Mouse (Mus musculus) forebrain, embryonic 12.5 days (tissue): ENCODE data around the gene Cux1. TPM values are rescaled to one million over a fixed set of nuclear protein-coding genes. Genes with fewer than 3 reads are reported as not detected.

ENCODE experiments used
- ATAC-seq: fragments of 200-750 bp; cut with Nextera tagmentation; 2 replicates; pipeline ENCODE4 v1.8.0; 2017; ENCODE audit warnings: moderate TSS enrichment; ENCODE audit not compliant: low FRiP score
- H3K27ac ChIP-seq: fragments of 300-500 bp; sonication (generic); 2 replicates; pipeline ENCODE4 v1.5.1; 2016; ENCODE audit warnings: mild to moderate bottlenecking
- H3K27me3 ChIP-seq: fragments of 300-500 bp; sonication (generic); 2 replicates; pipeline ENCODE4 v1.6.1; 2016; ENCODE audit warnings: mild to moderate bottlenecking
- H3K36me3 ChIP-seq: fragments of 300-500 bp; sonication (generic); replicated peaks from 2 replicates; pipeline ENCODE4 v1.6.1; 2016; ENCODE audit warnings: mild to moderate bottlenecking
- H3K4me1 ChIP-seq: fragments of 300-500 bp; sonication (generic); 2 replicates; pipeline ENCODE4 v1.6.1; 2016
- H3K4me2 ChIP-seq: fragments of 300-500 bp; sonication (generic); 2 replicates; pipeline ENCODE4 v1.6.1; 2016; ENCODE audit warnings: mild to moderate bottlenecking, moderate library complexity
- H3K4me3 ChIP-seq: fragments of 300-500 bp; sonication (generic); replicated peaks from 2 replicates; pipeline ENCODE4 v1.5.1; 2016; ENCODE audit warnings: mild to moderate bottlenecking
- H3K9ac ChIP-seq: fragments of 300-500 bp; sonication (generic); 2 replicates; pipeline ENCODE4 v1.6.1; 2016; ENCODE audit warnings: mild to moderate bottlenecking
- H3K9me3 ChIP-seq: fragments of 300-500 bp; sonication (generic); 2 replicates; pipeline ENCODE4 v1.6.1; 2016
- WGBS: fragments of 180-500 bp; shearing (Covaris S2); methylation state at CpG from one replicate; pipeline ENCODE4 v1.1.7; 2016; 5-methylcytosine and 5-hydroxymethylcytosine counted together
- polyA plus RNA-seq: library from polyadenylated mRNA; unstranded; fragments of >200 nt; fragmentation: Nextera tagmentation; extraction: Ambion mirVana; gene quantifications from 2 replicates; pipeline ENCODE4 v1.2.1, GENCODE M21; 2016

The Cux1 gene
- polyA plus RNA-seq, 1 experiment from 2014 or later = 157 TPM

GRCm38 (mm10) chr5:136332786-136333462, 234.4 kb downstream of the Cux1 start:
- peak overlapping the region; percentile 36; the same call in 1 of the 2 replicates for H3K27ac ChIP-seq
- no peak for ATAC-seq
- H3K4me1 ChIP-seq = no peaks in the 10 kb centered on the region
- no peak overlapping the region for H3K4me2 ChIP-seq
- H3K9me3 ChIP-seq = no peaks in the 10 kb centered on the region
- H3K27me3 ChIP-seq = no peaks in the 10 kb centered on the region
- H3K4me3 ChIP-seq = no peak overlapping the region
- H3K36me3 ChIP-seq = peaks cover 75% of the 10 kb centered on the region
- H3K9ac ChIP-seq = no peak overlapping the region
- WGBS = 79% methylated on average over 11 of the region's 11 CpGs

GRCm38 (mm10) chr5:136327736-136328135, 239.6 kb downstream of the Cux1 start:
- no peaks in the 10 kb centered on the region for H3K4me1 ChIP-seq
- WGBS = 90% methylated on average over 2 of the region's 2 CpGs

GRCm38 (mm10) chr5:136326626-136327025, 240.7 kb downstream of the Cux1 start:
- ATAC-seq = no peak
- Histone ChIP-seq H3K4me1 (no peaks in the 10 kb centered on the region), H3K4me3 (no peak overlapping the region), H3K9ac (no peak overlapping the region), H3K36me3 (peaks cover 82% of the 10 kb centered on the region), H3K27me3 (no peaks in the 10 kb centered on the region), H3K9me3 (no peaks in the 10 kb centered on the region), H3K4me2 (no peak overlapping the region), H3K27ac (no peak overlapping the region)
- 94% methylated on average over 13 of the region's 13 CpGs for whole genome bisulfite sequencing

More at GRCm38 (mm10) chr5:136327736-136328135, 239.6 kb downstream of the Cux1 start:
- no peak overlapping the region for H3K4me3 ChIP-seq
- H3K4me2 ChIP-seq = no peak overlapping the region
- H3K36me3 ChIP-seq = peaks cover 84% of the 10 kb centered on the region
- H3K27me3 ChIP-seq = no peaks in the 10 kb centered on the region
- H3K27ac ChIP-seq = no peak overlapping the region
- H3K9ac ChIP-seq = no peak overlapping the region
- H3K9me3 ChIP-seq = no peaks in the 10 kb centered on the region
- no peak for ATAC-seq

GRCm38 (mm10) chr5:136324506-136324905, 242.8 kb downstream of the Cux1 start:
- H3K9me3 ChIP-seq = no peaks in the 10 kb centered on the region
- H3K4me1 ChIP-seq = no peaks in the 10 kb centered on the region
- no peak overlapping the region for H3K4me2 ChIP-seq
- H3K4me3 ChIP-seq = no peak overlapping the region
- no peaks in the 10 kb centered on the region for H3K27me3 ChIP-seq
- WGBS = 84% methylated on average over 4 of the region's 4 CpGs
- ATAC-seq = no peak
- no peak overlapping the region for H3K27ac ChIP-seq
- no peak overlapping the region for H3K9ac ChIP-seq
- H3K36me3 ChIP-seq = peaks cover 78% of the 10 kb centered on the region

- Histone ChIP-seq H3K4me3 (no peak overlapping the region), H3K27ac (no peak overlapping the region), H3K4me2 (no peak overlapping the region), H3K27me3 (no peaks in the 10 kb centered on the region), H3K9me3 (no peaks in the 10 kb centered on the region), H3K4me1 (no peaks in the 10 kb centered on the region), H3K9ac (no peak overlapping the region), H3K36me3 (peaks cover 82% of the 10 kb centered on the region)
- WGBS = 87% methylated on average over 6 of the region's 6 CpGs
- no peak for ATAC-seq
Observed at GRCm38 (mm10) chr5:136321378-136321777, 245.9 kb downstream of the Cux1 start.

GRCm38 (mm10) chr5:136312566-136312965, 254.7 kb downstream of the Cux1 start:
- Histone ChIP-seq H3K9ac (no peak overlapping the region), H3K4me2 (no peak overlapping the region), H3K27me3 (no peaks in the 10 kb centered on the region), H3K36me3 (peaks cover 94% of the 10 kb centered on the region), H3K4me3 (no peak overlapping the region), H3K9me3 (no peaks in the 10 kb centered on the region), H3K4me1 (no peaks in the 10 kb centered on the region), H3K27ac (no peak overlapping the region)
- WGBS = 96% methylated on average over 14 of the region's 14 CpGs
- ATAC-seq = no peak

GRCm38 (mm10) chr5:136312166-136312565, 255.1 kb downstream of the Cux1 start:
- no peak overlapping the region for H3K4me2 ChIP-seq
- WGBS = 82% methylated on average over 4 of the region's 4 CpGs
- ATAC-seq = no peak
- H3K36me3 ChIP-seq = peaks cover 94% of the 10 kb centered on the region
- H3K27me3 ChIP-seq = no peaks in the 10 kb centered on the region
- no peak overlapping the region for H3K4me3 ChIP-seq
- H3K9me3 ChIP-seq = no peaks in the 10 kb centered on the region
- H3K4me1 ChIP-seq = no peaks in the 10 kb centered on the region
- H3K9ac ChIP-seq = no peak overlapping the region
- H3K27ac ChIP-seq = no peak overlapping the region

GRCm38 (mm10) chr5:136306254-136306653, 261.0 kb downstream of the Cux1 start:
- no peak overlapping the region for H3K4me3 ChIP-seq
- no peak overlapping the region for H3K4me2 ChIP-seq
- WGBS = 85% methylated on average over 5 of the region's 5 CpGs
- no peak overlapping the region for H3K9ac ChIP-seq
- H3K27ac ChIP-seq = no peak overlapping the region
- peaks cover 8% of the 10 kb centered on the region; the same call in 1 of the 2 replicates for H3K4me1 ChIP-seq
- H3K9me3 ChIP-seq = no peaks in the 10 kb centered on the region
- no peak for ATAC-seq
- no peaks in the 10 kb centered on the region for H3K27me3 ChIP-seq
- H3K36me3 ChIP-seq = peaks cover 91% of the 10 kb centered on the region

GRCm38 (mm10) chr5:136303409-136303983, 263.8 kb downstream of the Cux1 start:
- H3K4me3 ChIP-seq = no peak overlapping the region
- no peak for ATAC-seq
- 79% methylated on average over 19 of the region's 19 CpGs for WGBS
- peaks cover 8% of the 10 kb centered on the region; the same call in 1 of the 2 replicates for H3K4me1 ChIP-seq
- H3K27ac ChIP-seq = peak overlapping the region; percentile 60
- peaks cover 96% of the 10 kb centered on the region for H3K36me3 ChIP-seq
- no peak overlapping the region for H3K4me2 ChIP-seq
- no peaks in the 10 kb centered on the region for H3K27me3 ChIP-seq
- no peak overlapping the region for H3K9ac ChIP-seq
- no peaks in the 10 kb centered on the region for H3K9me3 ChIP-seq

- Histone ChIP-seq H3K4me3 (no peak overlapping the region), H3K9me3 (no peaks in the 10 kb centered on the region), H3K4me2 (no peak overlapping the region), H3K27ac (no peak overlapping the region), H3K9ac (no peak overlapping the region), H3K4me1 (peaks cover 8% of the 10 kb centered on the region; the same call in 1 of the 2 replicates), H3K36me3 (peaks cover 92% of the 10 kb centered on the region), H3K27me3 (no peaks in the 10 kb centered on the region)
- WGBS = 85% methylated on average over 6 of the region's 6 CpGs
- ATAC-seq = no peak
Observed at GRCm38 (mm10) chr5:136300880-136301279, 266.4 kb downstream of the Cux1 start.

GRCm38 (mm10) chr5:136297691-136298090, 269.6 kb downstream of the Cux1 start:
- no peak overlapping the region for H3K9ac ChIP-seq
- no peak overlapping the region for H3K4me3 ChIP-seq
- no peaks in the 10 kb centered on the region for H3K4me1 ChIP-seq
- H3K4me2 ChIP-seq = no peak overlapping the region
- H3K27ac ChIP-seq = peak overlapping the region; percentile 59
- no peaks in the 10 kb centered on the region for H3K27me3 ChIP-seq
- no peaks in the 10 kb centered on the region for H3K9me3 ChIP-seq
- no peak for ATAC-seq
- H3K36me3 ChIP-seq = peaks cover 76% of the 10 kb centered on the region
- WGBS = 91% methylated on average over 6 of the region's 6 CpGs

GRCm38 (mm10) chr5:136296911-136297310, 270.4 kb downstream of the Cux1 start:
- Histone ChIP-seq H3K4me3 (no peak overlapping the region), H3K9me3 (no peaks in the 10 kb centered on the region), H3K27me3 (no peaks in the 10 kb centered on the region), H3K4me1 (no peaks in the 10 kb centered on the region), H3K9ac (no peak overlapping the region), H3K4me2 (no peak overlapping the region), H3K27ac (0 out of 2 replicates have a peak overlapping the region, but pooled peaks have one; percentile 59), H3K36me3 (peaks cover 69% of the 10 kb centered on the region)
- WGBS = 67% methylated on average over 4 of the region's 4 CpGs
- ATAC-seq = peak; percentile 64; the same call in 1 of the 2 replicates

- Histone ChIP-seq H3K27ac (peak overlapping the region; percentile 46; the same call in 1 of the 2 replicates), H3K36me3 (peaks cover 48% of the 10 kb centered on the region), H3K9me3 (no peaks in the 10 kb centered on the region), H3K9ac (no peak overlapping the region), H3K4me2 (no peak overlapping the region), H3K27me3 (no peaks in the 10 kb centered on the region), H3K4me1 (no peaks in the 10 kb centered on the region), H3K4me3 (no peak overlapping the region)
- 85% methylated on average over 4 of the region's 4 CpGs for WGBS
- ATAC-seq = no peak
Observed at GRCm38 (mm10) chr5:136292971-136293418, 274.3 kb downstream of the Cux1 start.
